Mouse (Mus musculus): ENCODE results near the gene H13.

The H13 gene

GRCm38 (mm10) chr2:152703596-152704255, 34.5 kb downstream of the H13 start:
- no peak for ATAC-seq (ENCODE audit: low TSS enrichment)

DNA sequence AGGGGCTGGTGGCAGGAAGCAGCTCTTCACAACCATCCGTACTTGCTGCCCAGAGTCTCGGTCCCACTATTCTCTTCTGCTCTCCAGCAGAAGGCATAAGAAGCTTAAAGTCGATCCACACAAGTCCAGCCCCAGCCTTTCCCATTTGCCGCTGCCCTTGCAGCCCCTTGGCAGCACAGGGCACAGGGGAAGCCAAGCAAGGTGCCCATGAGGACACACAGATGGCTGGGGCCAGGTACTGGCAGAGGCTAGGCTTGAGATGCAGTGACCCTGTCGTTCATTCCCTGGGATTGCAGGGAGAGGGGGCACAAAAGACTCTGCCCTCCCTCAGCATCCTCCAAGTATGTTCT, 35.0 kb downstream of the H13 start:
- no peak for ATAC-seq (ENCODE audit: low TSS enrichment)

GRCm38 (mm10) chr2:152704811-152705370, 35.6 kb downstream of the H13 start:
- no peak for ATAC-seq (ENCODE audit: low TSS enrichment)

DNA sequence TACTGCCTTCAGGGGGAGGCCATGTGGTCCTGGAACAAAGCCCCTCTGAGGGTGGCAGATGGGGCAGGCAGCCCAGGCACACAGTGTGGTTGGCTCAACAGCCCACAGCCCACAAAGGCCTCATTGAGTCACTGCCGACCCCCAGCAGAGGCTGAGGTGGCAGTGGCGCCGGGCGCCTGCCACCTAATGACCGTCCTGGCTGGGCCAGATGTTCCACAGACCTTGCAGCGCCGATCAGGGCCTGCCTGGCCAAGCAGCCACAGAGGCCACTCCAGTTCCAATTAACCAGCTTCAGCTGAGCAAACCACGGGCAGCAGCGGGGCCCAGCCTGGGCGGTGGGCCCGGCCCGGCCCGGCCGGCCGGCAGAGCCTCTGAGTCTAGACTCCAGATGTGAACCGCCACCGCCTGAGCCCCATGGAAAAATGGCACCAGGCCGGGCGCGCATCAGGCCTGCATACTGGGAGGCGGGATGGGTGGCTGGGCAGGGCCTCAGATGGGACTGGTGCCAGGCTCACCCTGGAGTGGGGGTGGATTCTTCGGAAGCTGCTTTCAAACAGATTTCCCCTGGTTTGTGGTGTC, 36.8 kb downstream of the H13 start:
- ATAC-seq (ENCODE audit: low TSS enrichment): 0 out of 2 replicates have a peak, but pooled peaks have one; percentile 22

DNA sequence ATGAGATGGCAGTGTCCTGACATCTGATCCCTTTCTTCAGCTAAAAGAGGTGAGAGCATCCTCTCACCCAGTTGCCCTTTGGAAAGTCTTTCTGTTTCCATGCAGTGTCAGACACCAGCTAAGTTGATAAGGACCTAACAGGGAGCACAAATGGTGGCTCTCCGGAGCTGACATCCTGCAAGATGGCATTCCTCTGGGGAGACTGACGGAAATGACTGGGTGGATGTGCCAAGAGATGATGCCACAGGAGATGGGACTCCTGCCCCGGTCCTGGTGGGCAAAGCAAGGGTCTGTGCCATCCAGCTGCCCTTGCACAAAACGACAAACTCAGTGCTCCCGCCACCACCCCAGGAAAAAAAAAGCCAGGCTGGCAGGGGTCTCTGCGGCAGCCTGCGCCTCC, 37.9 kb downstream of the H13 start:
- peak; percentile 25; the same call in 1 of the 2 replicates for ATAC-seq (ENCODE audit: low TSS enrichment)

DNA sequence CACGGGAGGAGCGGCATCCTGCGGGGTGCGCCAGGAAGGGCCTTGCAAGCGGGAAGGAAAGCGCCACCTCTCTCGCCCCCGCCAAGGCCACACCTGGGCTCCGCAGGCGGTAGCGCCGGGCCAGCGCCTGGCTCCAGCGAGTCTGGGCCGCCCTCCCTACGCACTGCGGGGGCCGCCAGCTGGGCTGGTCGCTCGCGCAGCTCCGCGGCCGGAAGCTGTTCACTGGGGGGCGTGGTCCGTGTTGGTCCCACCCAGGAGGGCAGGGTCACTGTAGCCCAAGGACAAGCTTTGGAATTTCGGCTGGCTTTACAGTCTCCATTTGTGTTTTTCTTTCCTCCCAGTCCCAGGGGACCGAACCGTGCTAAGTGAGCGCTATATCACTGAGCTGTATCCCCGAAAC, 38.4 kb downstream of the H13 start:
- peak; percentile 86 for ATAC-seq (ENCODE audit: low TSS enrichment)

DNA sequence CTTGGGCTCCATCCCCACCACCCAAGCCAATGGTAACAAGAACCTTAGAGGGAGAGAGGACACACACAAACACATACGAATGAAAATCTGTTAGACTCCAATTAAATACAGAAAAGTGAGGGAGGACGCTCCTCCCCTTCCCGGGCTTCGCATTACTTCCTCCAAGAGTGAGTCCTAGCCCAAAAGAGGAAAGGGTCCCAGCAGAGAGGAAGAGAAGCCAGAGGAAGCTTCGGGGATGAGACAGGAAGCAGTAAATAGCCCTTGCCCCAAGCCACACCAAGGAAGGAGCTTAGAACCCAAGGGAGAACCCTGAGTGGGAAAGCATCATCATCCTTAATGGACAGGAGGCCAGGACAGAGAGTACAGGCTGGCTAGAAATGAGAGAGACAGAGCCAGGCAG, 39.8 kb downstream of the H13 start:
- ATAC-seq (ENCODE audit: low TSS enrichment): no peak

- ATAC-seq (ENCODE audit: low TSS enrichment): no peak
Observed at GRCm38 (mm10) chr2:152716241-152716772, 47.0 kb downstream of the H13 start.

GRCm38 (mm10) chr2:152717652-152718051, 48.4 kb downstream of the H13 start:
- no peak for ATAC-seq (ENCODE audit: low TSS enrichment)

DNA sequence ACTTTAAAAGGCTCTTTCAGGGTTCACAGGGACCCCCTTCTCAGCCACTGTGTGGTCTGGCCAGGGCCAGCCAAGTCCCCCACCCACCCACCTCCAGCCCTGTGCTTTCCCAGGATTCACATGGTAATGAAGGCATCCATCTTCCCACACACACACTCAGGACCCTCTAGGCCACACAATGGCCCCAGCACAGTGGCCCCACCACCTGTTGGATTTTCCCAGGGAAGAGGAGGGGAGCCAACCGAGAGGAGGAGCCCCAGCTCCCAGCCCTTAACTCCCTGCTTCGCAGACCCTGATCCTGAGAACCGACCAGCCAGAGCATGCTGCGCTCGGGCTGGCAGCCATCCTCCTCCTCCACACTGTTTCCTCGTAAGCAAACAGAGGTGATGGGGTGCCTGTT, 48.8 kb downstream of the H13 start:
- ATAC-seq (ENCODE audit: low TSS enrichment): no peak

GRCm38 (mm10) chr2:152723651-152724331, 54.5 kb downstream of the H13 start:
- ATAC-seq (ENCODE audit: low TSS enrichment): no peak

DNA sequence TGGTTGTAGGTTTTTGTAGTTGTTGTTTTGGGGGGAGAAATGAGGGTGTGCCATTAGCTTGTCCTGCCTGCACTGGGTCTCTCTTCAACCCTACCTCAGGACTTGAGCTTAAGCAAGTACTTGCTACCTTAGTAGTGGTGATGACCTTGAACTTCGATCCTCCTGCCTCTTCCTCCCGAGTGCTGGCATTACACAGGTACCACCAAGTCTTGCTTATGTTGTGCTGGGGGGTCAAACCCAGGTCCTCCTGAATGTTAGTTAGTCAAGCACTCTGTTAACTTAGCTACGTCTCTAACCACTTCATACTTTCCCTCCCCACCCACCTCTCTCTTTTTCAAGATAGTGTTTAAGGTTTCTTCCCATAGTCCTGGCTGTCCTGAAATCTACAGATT, 55.1 kb downstream of the H13 start:
- no peak for ATAC-seq (ENCODE audit: low TSS enrichment)

DNA sequence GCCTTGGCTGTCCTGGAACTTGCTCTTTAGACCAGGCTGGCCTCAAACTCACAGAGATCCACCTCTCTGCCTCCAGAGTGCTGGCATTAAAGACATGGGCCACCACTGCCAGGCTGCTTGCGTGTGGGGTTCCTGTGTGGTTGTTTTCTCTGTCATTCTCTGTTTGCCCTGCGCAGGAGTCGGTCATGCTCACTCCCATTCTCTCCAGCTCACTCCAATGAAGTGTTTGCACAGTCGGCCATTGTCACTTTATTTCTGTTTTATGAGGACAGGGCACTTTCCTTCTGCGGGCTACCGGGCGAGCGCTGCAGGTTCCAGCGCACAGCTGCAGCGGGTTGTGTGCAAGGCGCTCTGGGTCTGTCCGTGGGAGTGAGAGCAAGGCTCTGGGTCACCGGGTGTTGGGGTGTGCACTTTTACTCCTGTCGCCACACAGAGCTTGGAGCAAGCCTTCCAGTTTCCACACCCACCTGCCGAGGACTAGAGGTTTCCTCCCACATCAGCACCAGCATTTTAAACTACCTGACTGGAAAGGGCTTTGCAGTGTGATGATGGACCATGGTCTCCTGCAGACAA, 56.0 kb downstream of the H13 start:
- ATAC-seq (ENCODE audit: low TSS enrichment): no peak

- no peak for ATAC-seq (ENCODE audit: low TSS enrichment)
Observed at GRCm38 (mm10) chr2:152726213-152726612, 57.0 kb downstream of the H13 start.

DNA sequence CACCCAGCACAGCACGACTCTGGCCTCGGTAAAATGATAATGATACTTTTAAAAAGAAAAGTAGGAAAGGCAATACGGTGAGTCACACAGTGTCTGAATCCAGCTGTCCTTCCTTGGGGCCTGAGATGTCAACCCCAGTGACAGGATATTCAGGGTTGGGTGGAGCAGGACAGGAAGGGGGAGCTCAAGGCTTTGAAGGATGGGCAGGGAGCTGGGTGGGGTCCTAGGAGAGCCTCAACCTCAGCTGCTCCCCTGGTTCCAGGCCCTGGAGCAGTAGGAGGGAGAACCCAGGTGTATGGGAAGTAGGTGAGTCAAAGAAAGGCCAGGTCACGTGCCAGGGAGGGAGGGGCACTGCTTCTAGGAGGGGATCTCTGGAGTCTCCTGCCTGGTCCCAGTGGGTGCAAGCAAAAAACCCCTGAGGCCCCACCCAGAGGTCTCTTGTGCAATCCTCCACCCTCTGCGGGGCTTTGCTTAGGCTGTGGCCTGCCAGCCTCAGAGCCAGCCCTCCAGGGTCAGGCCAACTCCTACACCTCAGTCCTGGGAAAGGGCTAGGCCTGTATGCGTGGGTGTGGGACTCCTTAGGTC, 57.6 kb downstream of the H13 start:
- no peak for ATAC-seq (ENCODE audit: low TSS enrichment)

- no peak for ATAC-seq (ENCODE audit: low TSS enrichment)
Observed at GRCm38 (mm10) chr2:152727795-152728510, 58.7 kb downstream of the H13 start.

- no peak for ATAC-seq (ENCODE audit: low TSS enrichment)
Observed at GRCm38 (mm10) chr2:152728594-152728993, 59.3 kb downstream of the H13 start.

DNA sequence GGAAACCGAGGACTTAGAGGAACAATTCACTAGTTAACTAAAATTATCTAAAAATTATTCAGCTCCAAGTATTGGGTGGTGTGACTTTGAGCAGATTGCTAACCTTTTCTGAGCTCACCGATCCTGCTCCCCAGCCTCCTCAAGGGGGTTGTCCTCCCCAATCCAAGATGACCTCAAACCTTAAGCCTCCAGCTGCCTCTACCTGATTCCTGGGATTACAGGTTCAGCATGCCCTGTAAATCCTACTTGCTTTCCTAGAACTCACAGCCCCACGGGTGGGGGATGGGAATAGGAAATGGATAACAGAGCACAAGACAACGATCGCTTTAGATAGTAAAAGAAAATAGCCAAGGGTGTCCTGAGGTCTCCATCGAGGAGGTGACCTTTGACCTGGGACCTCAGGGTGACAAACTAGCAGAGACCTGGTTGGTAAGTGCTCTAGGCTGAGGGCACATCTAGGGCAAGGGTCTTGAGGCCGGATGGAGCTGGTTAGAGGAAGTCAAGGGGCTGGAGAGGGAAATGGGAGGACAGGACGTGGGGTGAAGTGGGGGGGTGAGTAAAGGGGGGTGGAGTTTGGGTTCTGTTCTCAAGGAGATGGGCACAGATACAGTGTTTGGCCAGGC, 59.9 kb downstream of the H13 start:
- ATAC-seq (ENCODE audit: low TSS enrichment): no peak

DNA sequence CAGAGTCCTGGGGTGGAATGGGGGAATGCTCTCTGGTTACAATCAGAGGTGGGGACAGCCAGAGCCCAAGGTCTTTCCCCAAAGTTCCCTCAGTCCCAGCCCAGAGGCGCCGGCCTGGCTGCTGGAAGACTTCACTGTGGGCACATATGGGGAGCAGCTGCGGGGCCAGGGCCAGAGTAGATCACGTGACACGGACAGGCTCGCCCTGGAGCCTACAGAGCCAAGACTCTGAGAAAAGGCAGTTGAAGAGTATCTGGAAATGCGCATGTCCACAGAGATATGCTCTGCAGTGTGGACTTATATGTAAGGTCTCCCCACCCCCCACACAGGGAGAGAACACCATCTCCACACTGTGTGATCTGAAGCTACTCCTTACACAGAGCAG, 60.4 kb downstream of the H13 start:
- ATAC-seq (ENCODE audit: low TSS enrichment): no peak

DNA sequence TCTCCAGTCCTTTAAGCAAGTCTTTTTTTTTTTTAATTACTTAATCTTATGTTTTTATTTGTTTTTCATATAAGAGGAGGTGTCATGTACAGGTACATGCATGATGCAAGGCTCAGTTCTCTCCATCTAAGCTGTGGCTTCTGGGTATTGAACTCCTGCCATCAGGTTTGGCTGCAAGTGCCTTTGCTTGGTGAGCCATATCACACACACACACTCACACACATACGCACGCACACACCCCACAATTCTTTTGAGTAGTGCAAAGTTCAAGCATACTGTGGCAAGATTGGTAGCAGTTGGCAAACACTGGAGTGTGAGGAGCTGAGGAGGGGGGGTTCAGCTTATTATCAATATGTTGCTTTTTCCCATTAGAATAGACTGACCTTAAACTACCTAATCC, 63.9 kb downstream of the H13 start:
- ATAC-seq (ENCODE audit: low TSS enrichment): no peak

DNA sequence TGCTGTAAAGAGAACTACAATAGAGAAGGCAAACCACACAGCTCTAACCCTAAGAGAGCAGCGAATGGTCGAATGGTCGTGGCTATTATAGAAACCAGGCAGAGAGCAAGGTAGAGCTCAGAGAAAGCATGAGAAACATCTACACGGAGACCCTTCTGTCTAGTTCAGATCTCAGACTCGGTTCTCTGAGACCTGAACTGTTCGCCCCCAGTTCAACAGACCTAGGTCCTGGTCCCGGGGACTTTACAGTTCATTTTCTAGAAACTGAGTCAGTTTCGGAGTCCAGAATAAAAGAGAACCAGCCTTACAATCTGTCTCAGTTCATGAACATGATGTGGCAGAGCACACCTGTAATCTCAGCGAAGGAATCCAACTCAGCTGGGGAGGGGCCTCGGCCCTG, 65.2 kb downstream of the H13 start:
- ATAC-seq (ENCODE audit: low TSS enrichment): no peak

Data from frontal cortex, adult (tissue).